Mouse (Mus musculus) cerebellum, adult 2 months (tissue): ENCODE data around the gene Sumf1.

ENCODE experiments used
- CTCF ChIP-seq: fragments of 200-500 bp; IDR thresholded peaks from 2 replicates; pipeline ENCODE4 v1.5.1; 2011; ENCODE audit warnings: low read depth, mild to moderate bottlenecking, control low read depth, low read length, moderate library complexity, borderline replicate concordance; ENCODE audit not compliant: insufficient read depth
- POLR2A ChIP-seq: fragments of 200-500 bp; IDR thresholded peaks from 2 replicates; pipeline ENCODE4 v1.6.1; 2011; ENCODE audit warnings: low read length, control low read depth, borderline replicate concordance; ENCODE audit not compliant: insufficient read depth

DNA sequence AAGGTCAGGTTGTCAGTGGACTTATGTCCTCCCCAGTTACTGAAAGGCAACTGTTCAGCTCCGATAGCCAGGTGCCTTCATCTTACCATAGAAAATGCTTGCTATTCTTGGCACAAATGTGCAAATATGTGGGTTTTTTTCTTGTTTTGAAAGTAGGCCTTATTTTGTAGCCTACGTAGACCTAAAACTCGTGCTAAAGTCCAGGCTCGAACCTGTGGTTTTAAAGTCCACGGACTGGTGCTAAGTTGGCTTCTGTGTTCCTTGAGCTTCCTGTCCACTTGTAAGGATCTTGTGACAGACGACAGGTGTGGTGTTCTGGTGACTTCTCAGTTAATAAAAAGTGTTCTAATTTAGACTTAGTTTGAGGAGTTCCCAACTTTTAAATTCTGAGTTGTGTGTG lies 42.7 kb upstream of the Sumf1 start:
- TF ChIP-seq CTCF (no peak), POLR2A (no peak)
